Mouse (Mus musculus): ENCODE measurements around the gene Slc39a3. TPM values are rescaled to one million over a fixed set of nuclear protein-coding genes. Genes with fewer than 3 reads are reported as not detected.
"Not testable (repeated sequence)": the region's sequence is repeated elsewhere in the genome, so short reads cannot be mapped to it uniquely, and the experiment has no call there.

Gene Slc39a3
- total RNA-seq, 4 experiments from 2014 or later = 12.1 to 14.1 (median 12.7) TPM

- no peak for DNase-seq (ENCODE audit: low spot score)
Observed at GRCm38 (mm10) chr10:81007240-81007639, 30.0 kb downstream of the Slc39a3 start.

DNA sequence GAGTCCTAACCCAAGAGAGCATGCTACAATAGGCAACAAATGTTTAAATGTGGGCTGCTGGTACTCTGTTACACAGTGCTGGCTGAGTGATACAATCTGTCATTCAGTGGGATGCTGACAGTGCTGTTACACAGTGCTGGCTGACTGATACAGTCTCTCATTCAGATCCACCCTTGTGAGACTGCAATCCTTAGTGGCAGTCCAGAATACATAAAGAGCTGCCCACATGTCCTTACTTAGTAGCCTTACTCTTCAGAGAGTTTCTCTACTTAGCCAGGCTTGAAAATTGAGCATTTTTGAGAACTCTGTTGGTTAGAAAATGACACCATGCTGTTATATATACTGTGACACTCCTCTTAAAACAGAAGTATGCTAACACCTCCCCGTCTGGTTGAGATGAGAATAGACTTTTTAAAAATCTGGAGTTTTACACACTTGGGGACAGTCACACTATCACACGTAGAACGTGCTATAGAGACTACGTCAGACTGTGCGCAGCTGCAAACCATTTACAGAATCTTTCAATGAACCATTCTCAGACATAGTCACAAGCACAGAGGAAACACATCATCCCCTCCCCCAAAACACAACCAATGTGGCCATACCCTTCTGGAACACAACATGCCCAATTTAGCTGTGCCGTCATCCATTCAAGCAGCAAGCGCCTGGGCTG lies 31.1 kb downstream of the Slc39a3 start:
- DNase-seq (ENCODE audit: low spot score) = no peak

DNA sequence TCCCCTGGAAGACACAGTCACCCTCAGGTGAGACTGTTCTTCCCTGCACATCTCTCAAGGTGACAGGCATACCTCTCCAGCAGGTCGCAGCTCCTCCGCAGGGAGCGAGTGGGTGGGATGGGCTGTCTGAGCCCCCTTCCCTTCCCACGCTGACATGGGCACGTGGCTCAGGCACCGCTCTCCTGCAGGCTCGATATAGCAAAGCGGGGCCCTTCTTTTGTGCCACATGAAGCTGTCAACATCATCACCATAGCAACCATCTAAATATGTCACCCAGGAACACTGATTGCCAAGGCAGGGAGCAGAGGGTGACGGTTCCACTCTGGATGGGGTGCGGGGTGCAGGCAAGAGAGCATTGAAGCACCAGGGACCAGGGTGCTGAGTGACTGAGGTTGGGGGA lies 36.1 kb downstream of the Slc39a3 start:
- DNase-seq (ENCODE audit: low spot score) = no peak

DNA sequence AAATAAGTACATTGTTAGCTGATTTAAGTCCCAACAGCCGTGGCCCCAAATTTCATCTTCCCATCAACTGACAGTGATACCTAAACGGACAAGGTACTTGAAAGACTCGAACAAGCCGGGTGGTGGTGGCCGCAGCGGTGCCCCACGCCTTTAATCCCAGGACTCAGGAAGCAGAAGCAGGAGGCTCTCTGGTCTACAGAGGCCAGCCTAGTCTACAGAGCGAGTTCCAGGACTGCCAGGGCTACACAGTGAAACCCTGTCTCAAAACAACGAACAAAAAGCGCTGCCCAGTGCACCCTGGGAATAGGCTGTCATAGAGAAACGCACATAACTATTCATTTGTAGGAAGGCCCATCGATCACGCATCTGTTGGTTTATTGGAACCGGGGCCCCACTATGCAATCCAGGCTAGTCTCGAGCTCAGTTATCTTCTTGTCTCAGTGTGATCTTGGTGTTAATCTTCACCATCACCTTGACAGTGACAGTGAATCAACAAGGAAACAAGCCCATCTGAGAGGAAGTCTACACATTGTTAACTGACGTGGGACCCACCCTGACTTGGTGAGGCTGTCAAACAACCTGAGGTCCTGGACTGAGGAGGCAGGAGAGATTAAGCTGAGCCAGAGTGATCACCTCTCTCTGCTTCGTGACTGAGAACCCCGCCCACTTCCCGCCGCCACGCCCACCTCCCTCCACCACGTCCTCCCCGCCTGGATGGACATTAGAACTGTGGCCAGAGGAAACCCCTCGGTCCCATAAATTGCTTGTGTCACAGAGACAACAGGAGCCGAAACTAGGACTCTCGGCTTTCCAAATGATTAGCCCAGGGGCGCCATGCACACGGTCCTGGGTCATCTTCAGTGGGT lies 36.8 kb downstream of the Slc39a3 start:
- no peak for DNase-seq (ENCODE audit: low spot score)

- peak; percentile 82 for DNase-seq (ENCODE audit: low spot score)
Observed at GRCm38 (mm10) chr10:80999362-81000196, 37.6 kb downstream of the Slc39a3 start.

GRCm38 (mm10) chr10:80998778-80999177 lies 38.4 kb downstream of the Slc39a3 start:
- DNase-seq (ENCODE audit: low spot score) = peak; percentile 21

DNA sequence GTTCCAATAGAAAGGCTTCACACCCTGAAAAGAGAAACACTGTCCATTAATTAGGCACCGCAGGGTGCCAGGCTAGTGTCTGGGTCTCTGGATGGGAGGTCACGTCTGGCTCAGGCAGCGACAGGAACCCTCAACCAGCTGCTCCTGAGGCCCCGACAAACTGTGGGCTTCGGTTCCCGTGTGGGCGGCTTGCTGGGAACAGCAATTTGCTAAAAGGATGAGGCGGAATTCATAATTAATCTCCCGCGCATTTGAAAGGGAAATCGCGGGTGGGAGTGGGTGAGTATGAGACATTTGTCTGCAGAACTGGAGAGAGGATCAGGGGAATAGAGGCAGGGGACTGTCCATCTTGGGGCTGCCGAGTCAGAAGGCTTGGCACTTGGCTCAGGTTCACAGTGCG lies 39.2 kb downstream of the Slc39a3 start:
- DNase-seq (ENCODE audit: low spot score) = no peak

DNA sequence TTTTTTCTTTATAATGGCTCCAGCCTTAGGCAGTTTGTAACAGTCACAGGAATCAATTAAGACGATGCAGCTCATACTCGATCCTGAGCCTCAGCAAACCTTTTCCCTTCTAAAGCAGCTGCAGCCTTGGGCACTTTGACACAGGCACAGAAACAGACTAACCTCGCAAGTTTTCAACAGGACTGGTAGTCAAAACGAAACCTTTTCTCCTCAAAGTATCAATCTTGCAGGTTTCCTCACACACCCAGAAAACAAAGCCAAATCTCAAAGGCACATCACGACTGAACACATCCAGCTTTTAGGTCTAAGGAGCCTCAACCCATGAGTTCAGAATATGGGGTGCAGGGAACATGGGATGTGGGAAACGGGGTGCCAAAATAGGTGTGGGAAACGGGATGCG lies 39.9 kb downstream of the Slc39a3 start:
- no peak for DNase-seq (ENCODE audit: low spot score)

DNA sequence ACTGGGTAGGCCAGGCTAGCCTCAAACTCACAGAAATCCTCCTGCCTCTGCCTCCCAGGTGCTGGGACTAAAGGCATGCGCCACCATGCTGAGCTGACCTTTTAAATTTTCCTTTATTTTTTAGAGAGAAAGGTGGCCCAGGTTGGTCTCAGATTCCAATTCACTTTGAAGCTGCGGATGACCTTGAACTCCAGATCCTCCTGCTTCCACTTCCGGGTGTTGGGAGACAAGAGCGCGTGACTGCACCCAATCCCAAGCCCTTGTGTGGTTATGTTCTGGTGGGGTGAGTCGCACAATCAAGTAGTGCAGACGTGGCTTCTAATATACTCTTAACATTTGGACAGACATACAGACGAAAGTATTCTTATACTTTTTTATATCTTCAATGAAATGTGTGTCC lies 40.7 kb downstream of the Slc39a3 start:
- no peak for DNase-seq (ENCODE audit: low spot score)

DNA sequence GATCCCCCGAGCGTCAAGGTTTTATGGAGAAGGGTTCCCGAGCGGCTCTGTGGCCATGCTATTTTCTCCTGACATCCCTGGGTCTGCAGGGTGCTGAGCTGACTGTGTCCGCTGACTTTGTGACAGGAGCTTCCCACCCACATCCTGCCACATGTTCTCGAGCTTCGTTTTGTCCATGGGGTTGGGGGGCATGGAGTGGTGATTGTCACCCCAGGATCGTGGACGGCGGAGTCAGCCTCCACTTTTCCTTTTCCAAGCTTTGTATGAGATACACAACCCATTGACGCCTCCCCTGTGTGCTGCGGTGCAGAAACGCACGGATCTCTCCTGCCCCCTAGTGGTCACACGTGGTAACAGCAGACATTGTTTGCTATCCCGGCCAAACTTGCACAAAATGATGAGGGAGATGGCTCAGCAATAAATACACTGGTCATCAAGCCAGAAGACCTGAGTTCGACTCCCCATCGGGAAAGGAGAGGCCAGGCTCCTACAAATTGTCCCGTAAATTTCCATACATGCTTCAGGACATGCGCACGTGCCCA lies 42.1 kb downstream of the Slc39a3 start:
- DNase-seq (ENCODE audit: low spot score) = peak; percentile 80

GRCm38 (mm10) chr10:80994621-80995020 lies 42.6 kb downstream of the Slc39a3 start:
- DNase-seq (ENCODE audit: low spot score) = peak; percentile 48

- no peak for DNase-seq (ENCODE audit: low spot score)
Observed at GRCm38 (mm10) chr10:80993276-80993675, 44.0 kb downstream of the Slc39a3 start.

DNA sequence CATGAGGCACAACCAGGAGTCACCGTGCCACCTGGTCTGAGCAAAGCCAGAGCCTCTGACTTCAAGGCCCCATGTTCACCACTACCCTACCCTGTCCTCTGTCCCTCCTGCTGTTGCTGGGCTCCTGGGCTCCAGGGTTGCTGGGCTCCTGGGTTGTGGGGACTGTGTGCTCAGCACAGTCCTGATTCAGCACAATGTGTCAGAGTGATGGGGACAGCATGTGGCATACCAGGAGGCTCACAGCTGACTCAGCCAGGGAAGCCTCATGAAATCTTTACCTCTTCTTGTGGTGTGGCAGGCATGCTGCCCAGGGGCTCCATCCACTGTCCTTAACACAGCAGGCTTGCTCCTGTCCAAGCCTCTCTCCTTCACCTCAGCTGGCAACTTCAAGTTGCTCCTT lies 45.3 kb downstream of the Slc39a3 start:
- no peak for DNase-seq (ENCODE audit: low spot score)

DNA sequence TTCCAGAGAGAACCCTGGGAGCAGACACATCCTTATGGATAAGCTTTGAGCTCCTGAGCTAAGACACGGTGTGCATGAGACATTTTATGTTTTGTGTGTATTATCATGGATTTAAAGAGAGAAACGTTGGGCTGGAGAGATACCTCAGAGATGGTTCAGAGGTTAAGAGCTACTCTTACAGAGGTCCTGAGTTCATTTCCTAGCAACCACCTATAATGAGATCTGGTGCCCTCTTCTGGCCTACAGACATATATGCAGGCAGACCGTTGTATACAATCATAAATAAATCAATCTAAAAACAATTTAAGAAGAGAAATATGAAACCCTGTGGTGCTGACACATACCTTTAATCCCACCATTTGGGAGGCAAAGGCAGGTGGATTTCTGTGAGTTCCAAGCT lies 46.2 kb downstream of the Slc39a3 start:
- no peak for DNase-seq (ENCODE audit: low spot score)

- no peak for DNase-seq (ENCODE audit: low spot score)
Observed at GRCm38 (mm10) chr10:80990406-80990805, 46.8 kb downstream of the Slc39a3 start.

GRCm38 (mm10) chr10:80989854-80990253 lies 47.4 kb downstream of the Slc39a3 start:
- not testable (repeated sequence) for DNase-seq (ENCODE audit: low spot score)

GRCm38 (mm10) chr10:80989446-80989845 lies 47.8 kb downstream of the Slc39a3 start:
- DNase-seq (ENCODE audit: low spot score) = no peak

DNA sequence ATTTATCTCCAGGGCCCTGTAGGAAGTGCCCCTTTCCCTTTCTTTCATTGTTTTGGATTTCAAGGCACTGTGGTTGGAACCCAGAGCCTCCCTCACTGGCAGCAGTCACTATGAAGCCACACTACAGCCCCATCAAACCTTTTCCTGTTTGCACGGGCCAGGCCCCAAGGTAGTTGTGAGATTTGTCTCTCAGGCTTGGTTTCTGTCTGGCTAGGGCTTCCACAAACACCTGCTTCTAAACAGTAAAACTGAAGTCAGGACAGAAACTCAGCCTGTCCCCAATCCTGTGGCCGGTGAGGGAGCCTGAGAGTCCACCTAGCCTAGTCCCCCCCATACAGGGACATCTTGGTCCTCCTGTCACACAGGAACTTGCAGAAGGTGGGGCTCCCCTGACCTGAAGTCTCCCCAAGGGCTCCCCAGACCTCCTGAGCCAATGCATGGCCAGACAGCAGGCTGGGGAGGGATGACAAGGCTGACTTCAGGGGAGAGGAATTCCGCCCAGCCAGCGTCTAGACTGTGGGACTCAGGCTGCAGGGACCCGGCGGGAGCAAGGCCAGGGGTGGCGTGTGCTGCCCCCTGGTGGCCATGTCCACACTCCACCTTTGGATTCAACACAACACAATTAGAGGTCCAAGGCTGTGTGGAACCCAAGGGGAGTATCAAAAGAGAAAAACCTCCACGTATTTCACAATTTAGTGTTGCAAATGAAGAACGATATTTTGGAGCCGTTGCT lies 49.4 kb downstream of the Slc39a3 start:
- peak; percentile 81 for DNase-seq (ENCODE audit: low spot score)

DNA sequence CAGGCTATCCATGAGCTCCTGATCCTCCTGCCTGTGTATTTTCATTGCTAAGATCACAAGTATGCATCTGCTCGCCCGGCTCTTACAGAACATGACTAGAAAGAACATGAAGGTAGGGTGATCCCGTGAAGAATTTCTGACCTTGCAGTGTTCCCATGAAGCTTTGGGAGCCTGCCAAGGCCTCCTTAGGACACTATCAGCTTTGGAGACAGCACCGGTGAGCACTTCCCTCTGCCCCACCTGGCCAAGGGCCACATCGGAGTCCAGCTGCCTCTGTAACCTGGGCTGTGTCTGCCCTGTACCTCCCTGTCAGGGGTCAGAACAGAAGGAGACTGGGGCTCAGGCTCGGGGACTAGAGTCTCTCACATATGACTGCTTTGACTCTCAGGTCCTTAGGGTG lies 50.5 kb downstream of the Slc39a3 start:
- peak; percentile 40 for DNase-seq (ENCODE audit: low spot score)

DNA sequence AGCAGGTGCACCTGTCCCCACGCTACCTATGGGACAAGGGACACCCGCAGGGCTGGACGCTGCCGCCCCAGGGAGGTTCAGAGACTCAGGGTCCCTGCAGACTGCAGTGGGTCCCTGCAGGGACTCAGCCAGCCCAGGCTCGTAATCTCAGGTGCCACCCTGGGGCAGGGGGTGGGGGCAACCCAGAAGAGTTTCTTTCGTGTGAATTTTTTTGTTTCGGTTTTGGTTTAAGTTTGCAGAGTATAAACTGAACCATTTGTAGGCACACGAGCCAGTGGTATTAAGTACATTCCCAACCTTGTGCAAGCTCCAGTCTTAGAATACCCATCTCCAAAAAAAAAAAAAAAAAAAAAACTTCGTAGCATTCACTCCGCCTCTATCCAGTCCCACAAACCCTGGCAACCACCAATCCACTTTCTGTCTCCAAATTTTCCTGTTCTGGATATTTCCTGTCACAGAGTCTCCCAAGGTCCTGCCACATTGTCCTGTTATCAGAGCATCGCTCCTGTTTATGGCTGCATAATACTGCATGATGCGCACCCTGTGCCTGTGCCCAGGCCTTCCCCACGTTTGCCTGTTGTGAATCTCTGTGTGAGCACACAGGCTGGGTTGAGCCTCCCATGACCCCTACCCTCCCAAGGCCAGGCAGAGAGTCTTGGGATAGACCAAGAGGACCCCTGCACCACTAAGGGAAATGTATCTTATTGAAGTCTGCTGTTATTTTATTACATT lies 51.1 kb downstream of the Slc39a3 start:
- DNase-seq (ENCODE audit: low spot score) = no peak
